Mouse (Mus musculus): Measurements from ENCODE around the gene Six2. TPM values are rescaled to one million over a fixed set of nuclear protein-coding genes. Genes with fewer than 3 reads are reported as not detected.

Six2 gene
- total RNA-seq, 2 experiments from 2014 or later = not detected

DNA sequence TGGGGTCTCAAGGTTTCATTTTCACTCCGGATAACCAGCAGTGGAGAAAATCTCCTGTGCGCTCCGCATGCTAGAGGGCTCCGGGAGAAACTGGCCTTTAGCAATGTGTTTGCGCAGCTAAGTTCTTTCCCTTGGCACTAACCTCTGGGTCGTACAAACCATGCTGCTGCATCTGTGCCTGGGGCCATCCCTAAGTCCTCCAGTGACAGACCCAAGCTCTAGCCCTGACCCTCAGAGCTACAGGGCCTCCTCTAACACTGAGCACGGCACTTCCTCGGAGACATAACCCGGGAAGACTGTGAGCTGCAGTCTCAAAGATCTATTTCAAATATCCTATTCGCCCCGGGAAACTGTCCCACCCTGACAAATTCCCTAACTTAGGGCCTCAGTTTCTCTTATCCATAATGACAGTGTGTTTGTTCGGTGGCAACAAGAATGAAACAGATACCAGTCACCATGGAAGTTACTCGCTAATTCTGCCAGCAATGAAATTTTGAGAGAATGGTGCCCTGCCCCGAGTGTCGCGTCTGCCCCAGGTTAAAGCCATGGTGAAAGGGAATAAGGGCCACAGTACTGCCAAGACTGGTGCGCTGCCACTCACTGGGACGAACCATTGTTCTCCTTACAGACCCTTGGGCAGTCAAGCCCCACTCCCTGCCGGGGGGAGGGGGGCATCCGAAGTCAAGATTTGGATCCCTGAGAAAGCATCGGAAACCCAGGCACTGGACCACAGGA lies 7.8 kb downstream of the Six2 start:
- no peak for ATAC-seq (replicated peaks; ENCODE audit: low FRiP score, low TSS enrichment, poor library complexity, severe bottlenecking)

DNA sequence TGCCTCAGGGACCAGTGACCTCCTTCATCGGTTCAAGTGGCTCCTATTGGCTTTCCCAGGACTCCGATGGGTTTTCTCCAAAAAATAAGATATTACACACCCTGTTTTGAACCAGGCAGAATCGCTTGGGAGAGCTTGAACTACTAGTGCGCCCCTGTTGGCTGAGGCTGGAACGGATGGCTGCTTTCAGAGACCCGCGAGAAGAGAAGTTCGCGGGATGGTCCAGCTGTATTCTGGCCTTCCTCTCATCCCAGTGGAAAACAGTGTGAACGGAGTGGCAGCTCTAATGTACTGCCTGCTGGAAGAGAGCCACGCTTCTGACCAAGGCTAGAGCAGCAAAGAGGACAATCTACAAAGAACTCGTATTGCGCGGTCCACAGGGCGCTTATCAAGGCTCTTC lies 8.4 kb downstream of the Six2 start:
- ATAC-seq (replicated peaks; ENCODE audit: low FRiP score, low TSS enrichment, poor library complexity, severe bottlenecking) = peak; percentile 68; the same call in 1 of the 2 replicates

DNA sequence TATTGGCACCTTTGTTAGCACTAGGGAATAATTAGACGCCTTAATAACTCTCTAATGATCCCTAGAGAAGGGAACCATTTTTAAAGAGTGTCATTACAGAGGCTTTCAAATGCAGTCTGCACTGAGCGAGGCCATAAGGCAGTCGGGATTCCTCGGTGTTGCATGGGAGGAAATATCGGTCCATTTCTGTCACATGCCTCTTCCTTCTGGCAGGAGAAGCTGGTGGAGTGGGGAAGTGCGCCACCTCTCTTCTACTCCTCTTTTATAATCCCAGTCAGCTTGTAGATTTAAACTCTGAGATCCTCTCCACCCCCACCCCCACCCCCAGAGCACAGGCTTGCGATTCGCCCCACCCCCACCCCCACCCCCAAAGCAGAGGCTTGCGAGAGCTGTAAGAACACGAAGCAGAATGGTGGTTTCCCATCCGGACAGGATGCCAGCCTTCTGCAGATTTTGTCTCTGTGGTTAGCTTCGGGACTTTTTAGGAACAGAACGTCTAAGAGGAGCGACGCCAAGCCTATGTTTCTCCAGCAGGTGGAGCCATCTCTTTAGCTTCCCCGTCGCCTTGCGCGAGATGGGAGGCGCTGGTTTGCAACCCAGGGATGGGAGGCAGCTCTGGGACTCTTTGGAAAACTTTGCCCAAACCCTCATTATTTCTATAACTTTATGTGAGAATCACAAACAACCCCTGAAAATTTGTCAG lies 23.3 kb downstream of the Six2 start:
- peak; percentile 87 for ATAC-seq (replicated peaks; ENCODE audit: low FRiP score, low TSS enrichment, poor library complexity, severe bottlenecking)

DNA sequence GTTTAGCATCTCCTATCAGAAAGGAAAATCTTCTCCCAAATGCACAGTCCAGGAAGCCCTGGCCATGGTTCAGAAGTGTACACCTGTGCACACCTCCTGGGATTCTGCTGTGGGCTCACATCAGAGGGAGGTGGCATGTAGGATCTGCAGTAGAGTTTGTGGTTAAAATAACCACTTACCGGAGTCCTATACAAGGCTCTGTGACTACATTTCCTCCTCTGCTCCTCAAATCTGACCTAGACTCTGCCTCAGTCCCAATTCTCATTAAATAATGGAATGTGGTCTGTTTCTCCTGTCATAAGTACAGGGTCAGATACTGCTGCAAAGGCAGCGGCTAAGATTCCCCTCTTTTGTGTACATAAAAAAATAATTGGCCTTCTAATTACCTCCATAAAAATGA lies 23.9 kb downstream of the Six2 start:
- ATAC-seq (replicated peaks; ENCODE audit: low FRiP score, low TSS enrichment, poor library complexity, severe bottlenecking) = no peak

DNA sequence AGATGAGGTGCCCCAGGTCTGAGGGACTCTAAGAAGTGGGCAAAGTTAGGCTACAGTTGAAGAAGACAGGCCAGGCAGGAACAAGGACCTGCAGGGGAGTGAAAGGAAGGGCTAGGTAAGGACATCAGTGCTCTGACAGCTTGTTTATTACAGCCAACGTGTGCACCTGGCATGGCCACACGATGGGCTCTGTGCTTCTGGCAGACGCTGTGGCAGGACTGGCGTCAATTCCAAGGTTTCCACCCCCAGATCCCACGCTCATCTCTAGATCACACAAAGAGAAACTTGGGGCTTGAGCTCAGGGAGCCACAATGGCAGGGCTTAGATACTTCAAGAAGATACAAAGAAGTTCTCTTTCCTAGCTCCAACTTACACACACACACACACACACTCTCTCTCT lies 26.6 kb downstream of the Six2 start:
- no peak for ATAC-seq (replicated peaks; ENCODE audit: low FRiP score, low TSS enrichment, poor library complexity, severe bottlenecking)

DNA sequence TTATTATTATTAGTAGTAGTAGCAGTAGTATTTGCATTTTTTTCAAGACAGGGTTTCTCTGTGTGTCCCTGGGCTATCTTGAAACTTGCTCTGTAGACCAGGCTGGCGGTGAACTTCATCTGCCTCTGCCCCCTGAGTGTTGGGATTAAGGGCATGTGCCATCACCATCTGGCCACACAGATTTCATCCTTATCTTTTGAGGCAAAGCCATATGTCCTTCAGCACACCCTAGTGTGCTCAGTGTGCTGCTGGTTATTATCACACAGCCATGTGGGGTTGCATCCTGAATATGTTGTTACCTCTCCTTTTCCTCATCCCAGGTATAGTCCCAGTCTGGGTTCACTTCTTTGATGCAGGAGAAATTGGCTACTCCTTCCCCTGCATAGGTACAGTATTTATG lies 28.1 kb downstream of the Six2 start:
- peak; percentile 51; the same call in 1 of the 2 replicates for ATAC-seq (replicated peaks; ENCODE audit: low FRiP score, low TSS enrichment, poor library complexity, severe bottlenecking)

DNA sequence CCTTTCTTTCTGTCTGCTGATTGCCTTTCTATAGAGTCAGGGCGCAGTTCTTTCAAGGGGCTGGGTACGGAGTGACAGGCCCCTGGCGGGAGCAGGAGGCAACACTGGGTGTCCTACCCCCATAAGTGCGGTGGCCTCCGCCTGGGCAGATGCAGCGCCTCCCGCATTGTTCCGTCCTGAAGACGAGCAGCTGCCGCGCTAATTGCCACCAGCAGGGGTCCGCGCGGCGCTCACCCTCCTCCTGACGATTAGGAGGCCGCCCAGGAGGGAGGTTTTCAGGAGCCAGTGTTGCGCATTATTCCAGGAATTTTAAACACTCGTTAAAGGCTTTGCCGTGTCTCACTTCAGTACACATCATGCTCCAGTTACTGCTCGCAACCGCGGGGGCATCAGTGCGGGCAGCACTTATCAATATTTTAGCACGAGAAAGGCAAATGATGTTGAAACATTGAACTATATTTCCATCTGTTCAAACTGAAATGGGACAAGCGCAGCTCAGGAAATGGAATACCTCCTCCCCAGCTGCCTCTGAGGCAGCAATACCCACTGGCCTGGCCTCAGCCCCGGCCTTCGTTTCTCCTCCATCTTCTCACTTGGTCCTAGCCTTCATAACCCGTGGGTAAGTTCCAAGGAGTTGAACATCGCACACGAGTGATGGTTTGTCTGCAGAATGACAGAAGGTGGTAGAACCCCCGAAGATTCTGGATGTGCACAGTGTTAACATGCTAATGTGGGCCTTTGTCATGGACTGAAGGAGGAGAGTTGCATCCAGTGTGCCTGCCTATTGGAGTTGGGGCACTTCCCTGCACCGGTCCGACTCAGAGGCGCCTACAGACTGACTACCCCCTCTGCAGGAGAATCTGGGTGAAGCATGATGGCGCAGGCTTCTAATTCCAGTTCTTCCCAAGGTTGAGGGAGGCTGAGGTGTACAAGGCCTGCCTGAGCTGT lies 42.1 kb downstream of the Six2 start:
- ATAC-seq (replicated peaks; ENCODE audit: low FRiP score, low TSS enrichment, poor library complexity, severe bottlenecking) = peak; percentile 78

DNA sequence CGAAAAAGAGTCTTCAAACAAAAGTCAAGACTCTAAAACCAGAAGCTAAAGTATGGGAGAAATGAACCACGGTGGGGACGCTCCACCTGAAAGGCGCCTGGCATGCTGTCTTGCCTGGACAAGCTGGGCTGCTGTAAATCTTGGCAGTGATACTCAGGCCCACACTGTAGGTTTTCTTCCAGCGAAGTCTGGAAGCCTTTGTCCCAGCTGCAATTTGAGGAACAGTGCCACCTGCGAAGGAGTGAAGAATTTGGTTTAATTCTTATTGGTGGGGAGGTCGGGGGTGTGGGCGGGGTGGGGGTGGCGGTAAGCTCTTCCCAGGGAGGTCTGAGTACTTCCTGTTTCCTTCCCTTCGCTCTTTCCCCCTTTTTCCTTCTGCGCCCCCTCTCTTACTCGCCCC lies 42.8 kb downstream of the Six2 start:
- no peak for ATAC-seq (replicated peaks; ENCODE audit: low FRiP score, low TSS enrichment, poor library complexity, severe bottlenecking)

DNA sequence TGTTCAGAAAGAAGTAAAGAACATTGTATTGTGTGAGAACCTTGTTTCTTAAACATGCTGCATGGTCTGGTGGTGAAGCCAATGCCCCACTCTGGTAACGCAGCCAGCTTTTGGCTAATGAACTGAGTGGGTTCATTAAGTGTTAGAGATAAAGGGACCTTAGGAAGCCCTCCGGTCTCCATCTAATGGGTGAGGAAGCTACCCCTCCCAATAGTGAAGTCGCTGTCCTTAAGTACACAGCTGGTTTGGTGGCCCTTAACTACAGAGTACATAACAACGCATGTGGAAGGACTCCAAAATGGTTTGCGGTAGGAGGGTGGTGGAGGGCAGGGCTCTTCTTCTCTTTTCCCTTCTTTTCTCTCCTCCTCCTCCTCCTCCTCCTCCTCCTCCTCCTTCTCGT lies 50.2 kb downstream of the Six2 start:
- ATAC-seq (replicated peaks; ENCODE audit: low FRiP score, low TSS enrichment, poor library complexity, severe bottlenecking) = no peak

Other genes with a start within 250 kb of the Six2 start
- not detected in 2 replicates for gene Six3, start 74.7 kb downstream of the Six2 start, total RNA-seq (2014; fragmentation: Nextera tagmentation)
- gene Six3, start 74.7 kb downstream of the Six2 start, total RNA-seq (2017) = not detected in 2 replicates